Mouse (Mus musculus): ENCODE data around the gene Kcnk10. TPM values are rescaled to one million over a fixed set of nuclear protein-coding genes. Genes with fewer than 3 reads are reported as not detected.

Gene Kcnk10
- total RNA-seq, 2 experiments from 2014 or later = 16.8 to 18.6 TPM

DNA sequence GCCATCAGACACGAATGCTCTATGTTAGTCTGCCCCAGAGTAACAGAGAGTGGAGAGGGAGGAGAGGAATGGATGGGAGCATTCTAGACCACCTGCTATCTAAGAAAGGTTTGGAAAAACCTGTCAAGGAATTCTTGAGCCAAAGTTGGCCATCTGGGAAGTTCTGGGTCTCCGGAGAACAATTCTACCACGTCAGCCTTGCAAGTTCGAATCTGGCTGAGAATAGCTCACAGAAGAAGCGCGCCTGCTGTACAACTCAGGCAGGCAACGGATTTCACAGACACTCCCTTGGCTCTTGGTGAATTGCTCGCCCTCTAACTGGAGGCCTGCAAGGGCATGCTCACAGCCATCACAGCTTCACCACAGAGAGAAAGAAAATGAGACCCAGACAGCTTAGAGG is 52.7 kb downstream of the Kcnk10 start:
- Histone ChIP-seq H3K27ac (peak overlapping the region; percentile 55; the same call in 1 of the 2 replicates), H3K4me3 (no peak overlapping the region)
- TF ChIP-seq CTCF (conservative IDR thresholded peaks at IDR 0.05) = no peak
- no peak for DNase-seq (ENCODE audit: low spot score in 2 of 2)

DNA sequence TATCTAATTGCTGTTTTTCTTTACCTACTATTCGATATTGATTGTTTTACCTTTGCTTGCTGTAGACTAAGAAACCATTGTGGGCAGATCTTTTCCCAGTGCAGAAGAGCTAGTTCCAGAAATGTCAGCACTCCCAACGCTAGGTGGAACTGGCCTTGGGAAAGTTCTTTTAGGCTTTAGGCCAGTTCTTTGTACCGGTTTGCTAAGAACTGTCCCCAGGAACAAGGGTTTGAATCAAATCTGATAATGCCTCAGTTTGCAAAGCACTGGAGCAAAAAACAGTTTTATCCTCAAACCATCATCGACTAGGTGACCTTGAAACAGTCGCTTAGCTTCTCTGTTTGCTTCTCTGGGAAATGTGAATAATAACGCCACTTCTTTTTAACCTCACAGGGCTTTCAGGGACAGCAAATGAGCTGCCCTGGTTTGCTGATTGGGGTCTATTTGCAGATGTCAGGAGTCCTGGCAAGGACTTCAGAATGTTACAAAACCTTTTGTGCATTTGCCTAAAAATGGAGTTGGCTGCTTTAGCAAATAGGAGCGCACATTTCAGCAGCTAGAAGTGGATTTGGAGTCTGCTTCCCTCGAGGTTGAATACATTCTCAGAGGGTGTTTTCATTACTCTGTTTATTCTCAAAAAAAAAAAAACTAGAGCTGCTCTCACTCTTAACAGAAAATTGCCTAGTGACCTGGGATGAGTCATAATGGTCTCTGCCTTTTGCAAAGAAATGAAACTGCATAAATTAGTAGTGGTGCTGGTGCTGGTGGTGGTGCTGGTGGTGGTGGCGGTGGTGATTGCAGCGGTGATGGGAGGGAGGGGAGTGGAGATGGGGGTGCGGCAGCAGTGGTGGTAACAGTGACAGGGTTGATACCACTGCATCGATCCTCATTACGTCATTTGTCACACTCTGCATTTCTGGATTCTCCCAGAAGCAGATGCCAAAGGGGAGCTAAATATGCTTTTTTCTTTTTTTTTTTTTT is 53.5 kb downstream of the Kcnk10 start:
- H3K4me3 ChIP-seq = no peak overlapping the region
- H3K27ac ChIP-seq = peak overlapping the region; percentile 70
- DNase-seq (ENCODE audit: low spot score in 2 of 2) = peak in 1 of 2 experiments; percentile 16
- no peak for TF ChIP-seq CTCF (conservative IDR thresholded peaks at IDR 0.05)

DNA sequence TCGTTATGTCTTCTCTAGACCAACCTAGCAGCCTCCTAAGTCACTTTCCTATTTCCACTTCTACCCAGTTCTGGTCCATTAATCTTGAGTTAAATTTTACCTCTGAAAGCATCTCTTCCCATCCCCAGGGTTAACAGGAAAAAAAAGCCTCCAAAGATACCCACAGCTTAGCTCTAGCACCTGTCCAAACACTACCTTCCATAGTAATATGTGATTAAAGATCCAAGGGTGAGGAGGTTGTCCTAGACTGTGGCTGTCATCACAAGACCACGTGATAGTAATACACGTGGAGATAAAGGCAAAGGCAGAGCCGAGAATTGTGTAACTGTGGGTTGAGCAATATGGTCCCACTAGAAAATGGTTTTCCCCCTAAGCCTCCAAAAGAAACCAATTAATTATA is 56.8 kb downstream of the Kcnk10 start:
- no peak for DNase-seq (ENCODE audit: low spot score in 2 of 2)
- no peak for TF ChIP-seq CTCF (conservative IDR thresholded peaks at IDR 0.05)
- H3K27ac ChIP-seq = no peak overlapping the region
- no peak overlapping the region for H3K4me3 ChIP-seq

DNA sequence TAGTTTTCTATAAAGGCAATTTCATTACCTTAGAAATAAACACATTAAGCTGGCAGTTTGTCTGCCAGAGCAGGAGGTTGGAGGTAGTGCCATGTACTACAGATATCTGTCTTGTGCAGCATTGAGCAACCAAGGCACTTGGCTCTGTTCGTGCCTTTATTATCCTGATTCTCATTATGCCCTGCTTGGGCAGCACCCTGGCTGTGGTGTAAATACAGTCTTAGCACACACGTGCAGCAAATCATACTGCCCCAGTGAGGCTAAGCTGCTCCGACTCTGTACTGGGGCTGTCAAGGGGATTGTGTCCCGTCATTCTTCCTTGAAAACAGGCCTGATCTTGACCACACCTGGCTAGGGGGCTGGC is 57.6 kb downstream of the Kcnk10 start:
- TF ChIP-seq CTCF (conservative IDR thresholded peaks at IDR 0.05) = no peak
- no peak overlapping the region for H3K27ac ChIP-seq
- no peak overlapping the region for H3K4me3 ChIP-seq
- DNase-seq (ENCODE audit: low spot score in 2 of 2) = no peak

DNA sequence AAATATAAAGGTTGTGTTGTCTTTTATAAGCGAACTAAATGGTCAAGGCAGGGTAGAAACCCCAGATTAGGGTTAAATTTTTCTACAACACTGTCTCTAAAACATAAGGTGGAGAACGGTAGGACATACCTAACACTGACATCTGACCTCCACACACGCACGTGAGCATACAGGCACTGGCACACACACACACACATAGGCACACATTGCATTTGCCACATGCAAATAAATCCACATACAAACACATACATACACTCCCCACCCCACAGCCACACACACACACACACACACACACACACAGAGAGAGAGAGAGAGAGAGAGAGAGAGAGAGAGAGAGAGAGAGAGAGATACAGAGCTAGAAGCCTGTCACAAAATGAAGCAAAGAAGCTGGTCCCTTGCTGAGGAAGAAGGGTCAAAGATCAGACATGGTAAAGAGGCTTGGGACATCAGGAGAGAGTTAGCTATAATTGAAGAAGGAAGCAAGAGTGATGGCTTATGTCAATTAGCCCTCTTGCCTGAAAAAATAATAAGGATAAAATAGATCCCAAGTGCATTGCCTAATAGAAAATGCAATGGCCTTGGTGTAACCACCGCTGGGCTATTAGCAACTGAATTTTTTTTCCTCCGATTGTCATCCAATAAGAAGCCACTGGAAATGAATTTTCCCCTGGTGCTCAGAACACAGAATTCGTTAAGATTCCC is 58.1 kb downstream of the Kcnk10 start:
- H3K4me3 ChIP-seq = no peak overlapping the region
- H3K27ac ChIP-seq = no peak overlapping the region
- no peak for TF ChIP-seq CTCF (conservative IDR thresholded peaks at IDR 0.05)
- no peak for DNase-seq (ENCODE audit: low spot score in 2 of 2)

DNA sequence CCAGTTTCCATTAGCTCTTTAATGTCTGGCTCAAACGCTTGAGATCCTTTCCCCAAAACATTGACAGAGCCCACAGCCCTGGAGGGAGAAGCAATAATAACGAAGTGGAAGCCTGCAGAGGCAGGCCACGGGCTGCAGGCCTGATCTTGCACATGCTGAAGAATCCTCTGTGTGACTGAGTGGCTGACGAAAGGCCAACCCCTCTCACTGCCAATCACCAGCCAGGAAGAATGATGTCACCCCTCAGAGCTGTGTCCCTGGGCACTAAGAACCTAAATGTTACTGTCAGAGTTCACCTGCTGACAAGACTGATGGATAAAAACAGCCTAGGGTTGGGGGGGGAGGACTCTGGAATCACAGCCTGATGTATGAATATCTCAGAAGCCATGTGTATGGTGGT is 72.5 kb downstream of the Kcnk10 start:
- no peak for DNase-seq (ENCODE audit: low spot score in 2 of 2)
- TF ChIP-seq CTCF (conservative IDR thresholded peaks at IDR 0.05) = no peak
- Histone ChIP-seq H3K27ac (no peak overlapping the region), H3K4me3 (no peak overlapping the region)

DNA sequence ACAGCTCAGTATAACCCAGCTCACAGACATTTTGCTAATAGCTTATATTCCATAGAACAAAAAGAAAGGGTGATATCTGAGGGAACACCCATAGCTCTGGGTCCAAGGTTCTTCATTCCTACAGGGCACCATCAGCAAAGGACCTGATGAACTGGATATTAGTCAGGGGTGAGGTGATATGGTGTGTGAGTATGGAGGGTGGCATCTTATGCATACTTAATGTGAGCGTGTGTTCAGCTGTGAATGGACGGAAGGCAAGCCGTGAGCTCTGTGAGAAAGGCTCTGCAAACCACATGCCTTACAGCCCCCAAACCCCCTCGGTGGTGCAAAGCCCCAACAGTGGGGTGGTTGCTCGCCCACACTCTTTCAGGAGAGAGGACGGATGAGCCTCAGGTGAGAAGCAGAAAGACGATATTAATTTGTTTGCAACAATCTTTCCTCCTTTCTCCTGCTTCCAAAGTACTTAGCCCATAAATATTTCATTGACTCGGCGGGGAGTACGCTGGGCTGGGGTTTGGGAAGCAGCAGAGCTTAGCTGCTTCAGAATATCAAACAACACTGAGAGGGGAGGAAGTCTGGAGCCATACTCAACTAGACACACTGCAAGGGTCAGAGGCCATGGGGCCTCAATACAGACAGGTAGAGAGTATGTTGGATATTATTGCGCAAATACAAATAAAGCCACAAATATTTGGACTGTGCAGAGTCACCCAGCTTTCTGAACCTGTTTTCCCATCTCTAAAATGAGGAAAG is 76.4 kb downstream of the Kcnk10 start:
- no peak for TF ChIP-seq CTCF (conservative IDR thresholded peaks at IDR 0.05)
- no peak overlapping the region for H3K27ac ChIP-seq
- H3K4me3 ChIP-seq = no peak overlapping the region
- DNase-seq (ENCODE audit: low spot score in 2 of 2) = no peak

DNA sequence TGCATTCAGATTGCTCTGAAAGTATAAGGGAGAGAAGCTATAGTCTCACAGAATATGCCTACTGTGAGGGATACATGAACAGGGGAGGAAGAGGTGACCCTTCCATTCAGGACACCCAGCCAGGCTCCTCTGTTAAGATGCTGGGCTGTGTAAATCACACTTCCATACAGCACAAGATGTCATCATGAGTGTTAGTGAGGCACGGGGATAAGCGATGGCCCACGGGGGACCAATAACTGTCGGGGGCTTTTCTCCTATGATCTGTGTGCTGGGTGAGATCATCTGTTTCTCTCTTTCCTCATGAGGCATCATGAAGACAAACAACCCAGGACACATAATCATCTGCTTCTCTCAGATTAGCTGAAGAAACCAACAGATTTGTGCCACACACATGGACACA is 77.1 kb downstream of the Kcnk10 start:
- Histone ChIP-seq H3K4me3 (no peak overlapping the region), H3K27ac (no peak overlapping the region)
- no peak for TF ChIP-seq CTCF (conservative IDR thresholded peaks at IDR 0.05)
- DNase-seq (ENCODE audit: low spot score in 2 of 2) = no peak

DNA sequence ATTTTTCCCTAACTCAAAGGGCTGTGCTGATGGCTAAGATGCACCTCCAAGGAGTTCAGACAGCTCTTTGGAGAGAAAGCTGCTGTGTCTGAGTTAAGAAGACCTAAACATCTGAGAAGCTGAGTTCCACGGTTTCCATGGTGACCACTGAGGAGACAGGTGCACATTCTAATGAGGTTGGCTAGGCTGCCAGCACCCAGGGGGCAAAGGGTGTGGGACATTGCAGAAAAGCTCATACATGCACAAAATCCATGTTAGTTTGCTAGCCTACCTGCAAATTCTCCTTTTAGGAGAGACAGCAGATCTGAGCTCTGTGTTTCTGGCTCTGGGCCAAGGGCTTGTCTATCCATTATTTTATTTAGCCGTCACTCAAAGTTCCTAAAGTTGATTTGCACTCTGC is 96.7 kb downstream of the Kcnk10 start:
- no peak for TF ChIP-seq CTCF (conservative IDR thresholded peaks at IDR 0.05)
- DNase-seq (ENCODE audit: low spot score in 2 of 2) = peak in 1 of 2 experiments; percentile 16
- Histone ChIP-seq H3K4me3 (no peak overlapping the region), H3K27ac (no peak overlapping the region)

DNA sequence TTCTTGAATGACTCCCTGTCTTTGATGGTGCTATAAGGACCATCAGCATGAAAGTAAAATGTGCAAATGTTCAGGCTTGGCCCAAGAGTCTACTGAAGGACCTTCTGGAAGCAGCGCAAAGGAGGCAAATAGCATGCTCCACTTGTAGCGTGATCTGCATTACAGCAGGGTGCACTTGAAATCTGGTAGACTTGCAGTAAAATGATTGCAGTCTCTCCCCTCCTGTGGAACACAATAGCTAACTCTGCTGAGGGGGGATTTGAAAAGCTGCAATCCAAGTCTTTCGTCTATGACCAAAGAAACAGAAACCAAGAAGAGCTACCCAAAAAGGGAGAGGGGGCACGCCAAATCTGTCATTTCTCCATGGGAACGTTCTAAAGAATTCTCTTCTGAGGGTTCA is 97.1 kb downstream of the Kcnk10 start:
- Histone ChIP-seq H3K4me3 (no peak overlapping the region), H3K27ac (no peak overlapping the region)
- no peak for TF ChIP-seq CTCF (conservative IDR thresholded peaks at IDR 0.05)
- DNase-seq (ENCODE audit: low spot score in 2 of 2) = no peak

DNA sequence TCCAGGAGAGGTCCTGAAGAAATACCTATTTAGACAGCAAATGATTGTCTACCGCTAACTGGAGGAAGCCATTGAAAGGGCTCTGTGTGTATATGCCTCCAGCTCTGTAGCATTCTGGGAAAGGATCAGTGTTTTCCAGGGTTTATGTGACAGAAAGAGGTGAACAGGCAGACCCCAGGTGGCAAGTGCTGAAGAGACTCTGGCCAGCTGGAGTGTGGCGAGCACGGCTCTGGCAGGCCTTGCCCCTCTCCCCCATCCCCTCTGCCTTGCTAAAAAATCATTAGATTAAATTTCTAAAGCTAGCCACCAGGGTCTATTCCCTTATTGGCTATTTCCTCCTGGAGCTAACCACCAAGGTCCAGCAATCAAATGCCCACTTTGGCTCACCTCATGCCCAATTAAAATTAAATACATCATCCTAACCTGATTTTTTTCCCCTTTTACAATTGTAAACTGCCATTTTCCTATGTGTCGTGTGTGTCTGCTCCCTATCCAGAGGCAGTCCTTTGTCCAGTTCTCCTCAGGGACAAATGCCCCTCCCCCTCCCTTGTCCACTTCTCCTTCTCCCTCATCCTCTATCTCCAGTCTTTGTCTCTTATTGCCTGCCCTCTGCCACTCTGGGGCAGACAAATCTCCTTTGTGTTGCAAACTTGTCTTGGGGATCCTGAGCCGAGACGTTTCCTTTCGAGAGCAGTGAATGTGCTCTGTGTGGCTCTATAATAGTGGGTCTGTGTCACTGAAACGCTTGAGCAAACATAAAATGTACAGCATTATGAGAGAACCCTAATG is 100.2 kb downstream of the Kcnk10 start:
- TF ChIP-seq CTCF (conservative IDR thresholded peaks at IDR 0.05) = no peak
- H3K27ac ChIP-seq = no peak overlapping the region
- no peak overlapping the region for H3K4me3 ChIP-seq
- no peak for DNase-seq (ENCODE audit: low spot score in 2 of 2)

DNA sequence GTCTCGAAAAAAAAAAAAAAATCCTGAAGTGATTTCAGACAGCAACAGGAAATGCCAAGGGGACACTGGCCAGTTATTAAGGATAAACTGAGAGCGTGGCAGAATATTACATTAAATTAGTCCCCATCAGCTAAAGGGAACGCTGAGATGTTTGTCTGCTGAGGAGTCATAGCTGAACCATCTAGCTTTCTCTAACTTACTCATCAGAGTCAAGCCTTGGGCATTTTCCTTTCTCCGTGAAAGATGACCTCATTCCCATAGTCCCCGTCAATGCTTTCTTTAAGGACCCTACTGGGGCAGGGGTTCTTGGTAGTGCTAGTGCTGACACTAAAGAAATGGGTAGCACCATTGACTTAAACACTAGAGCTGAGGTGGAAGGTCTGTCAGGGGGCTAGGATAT is 106.9 kb downstream of the Kcnk10 start:
- no peak for DNase-seq (ENCODE audit: low spot score in 2 of 2)
- H3K4me3 ChIP-seq = no peak overlapping the region
- H3K27ac ChIP-seq = no peak overlapping the region
- no peak for TF ChIP-seq CTCF (conservative IDR thresholded peaks at IDR 0.05)
